8 mouse cellular contexts compared by ENCODE assay signal in genomic region chr3:144124353-144124752, GRCm38 (mm10).
DNase-seq lines count a peak whose midpoint lies in the region; ATAC-seq and TF ChIP-seq lines count a peak whose summit lies in the region.

No protein-coding gene starts in this region.

- H3K27me3 ChIP-seq in cerebellum, adult 2 months (ENCODE audit: control insufficient read depth, insufficient read depth, low read length): no peaks in the 10 kb centered on the region; the same call in 1 of the 2 replicates
- no peaks in the 10 kb centered on the region for H3K27me3 ChIP-seq in hindbrain, postnatal 0 days (ENCODE audit: insufficient read depth, low read length)

- ATAC-seq in hindbrain, postnatal 0 days: peak; percentile 78

- no peaks in the 10 kb centered on the region for H3K4me1 ChIP-seq in cerebellum, adult 2 months (ENCODE audit: control insufficient read depth, insufficient read depth, low read length)
- no peaks in the 10 kb centered on the region for H3K4me1 ChIP-seq in hindbrain, postnatal 0 days (ENCODE audit: insufficient read depth, low read length)

- WGBS in cerebellum, adult 2 months: 8% methylated on average over 4 of the region's 4 CpGs
- WGBS in hindbrain, postnatal 0 days: 27% methylated on average over 4 of the region's 4 CpGs

- no peak overlapping the region for H3K9ac ChIP-seq in hindbrain, postnatal 0 days (replicated peaks; ENCODE audit: low read length)

- H3K4me2 ChIP-seq in hindbrain, postnatal 0 days (ENCODE audit: low read depth, low read length): no peak overlapping the region

- H3K9me3 ChIP-seq in hindbrain, postnatal 0 days (ENCODE audit: low read length): no peaks in the 10 kb centered on the region

- no peaks in the 10 kb centered on the region for H3K36me3 ChIP-seq in hindbrain, postnatal 0 days (ENCODE audit: insufficient read depth, low read length)

- TF ChIP-seq CTCF in cerebellum, adult 2 months (IDR thresholded peaks at IDR 0.05; ENCODE audit: borderline replicate concordance, insufficient read depth, low read depth, low read length): no peak
- no peak for TF ChIP-seq CTCF in hindbrain, postnatal 0 days (IDR thresholded peaks at IDR 0.05; ENCODE audit: low read depth)

- H3K27ac ChIP-seq in cerebellum, adult 2 months (ENCODE audit: insufficient read depth, low read length): no peak overlapping the region
- H3K27ac ChIP-seq in hindbrain, postnatal 0 days: no peak overlapping the region

- no peak overlapping the region for H3K4me3 ChIP-seq in cerebellum, adult 2 months (replicated peaks; ENCODE audit: insufficient read depth, low read depth, low read length)
- no peak overlapping the region for H3K4me3 ChIP-seq in hindbrain, postnatal 0 days (ENCODE audit: low read length)

- DNase-seq in adrenal gland, postnatal 10 days: peak; percentile 38
- DNase-seq in adrenal gland, adult 18-20 months (ENCODE audit: low spot score in 2 of 2): no peak
- peak; percentile 29 to 45 for DNase-seq in layer of hippocampus, postnatal 10 days (ENCODE audit: low spot score in 2 of 2)
- no peak for DNase-seq in layer of hippocampus, adult 9-10 months (ENCODE audit: low spot score)
- DNase-seq in cerebellum, adult 2 months: peak; percentile 40 to 53
- peak; percentile 78 for DNase-seq in hindbrain, postnatal 0 days (ENCODE audit: low spot score)
- no peak for DNase-seq in ovary, adult 18-20 months (ENCODE audit: low spot score)
- DNase-seq in heart, adult 8-10 months (ENCODE audit: low spot score): no peak

- TF ChIP-seq POLR2A in cerebellum, adult 2 months (IDR thresholded peaks at IDR 0.05; ENCODE audit: borderline replicate concordance, insufficient read depth, low read length): no peak

Comparison
In these comparisons a context has a peak if more than half of its experiments do, and no peak if none do; other contexts are left out.
1. DNase-seq: peak in adrenal gland, postnatal 10 days (single experiment), layer of hippocampus, postnatal 10 days (2 of 2), cerebellum, adult 2 months (2 of 2) and hindbrain, postnatal 0 days (single experiment); none in adrenal gland, adult 18-20 months (0 of 2), layer of hippocampus, adult 9-10 months (single experiment), ovary, adult 18-20 months (single experiment) and heart, adult 8-10 months (single experiment).